Mouse (Mus musculus) macrophage (primary cell): ENCODE data around the gene Trim27. TPM values are rescaled to one million over a fixed set of nuclear protein-coding genes. Genes with fewer than 3 reads are reported as not detected.
A peak's percentile ranks its signal among the peaks of the same experiment; 100 is the strongest.

Experiments
- H3K27ac ChIP-seq: fragments of 350-480 bp; formaldehyde crosslinking; 2 replicates; pipeline ENCODE4 v1.9.0; 2021
- H3K36me3 ChIP-seq: fragments of 350-480 bp; formaldehyde crosslinking; 2 replicates; pipeline ENCODE4 v1.9.0; 2021; ENCODE audit errors: inconsistent target
- H3K4me3 ChIP-seq: fragments of 350-480 bp; formaldehyde crosslinking; 2 replicates; pipeline ENCODE4 v1.9.0; 2021; ENCODE audit errors: inconsistent target
- H3K79me2 ChIP-seq: fragments of 350-480 bp; formaldehyde crosslinking; 2 replicates; pipeline ENCODE4 v1.9.0; 2021; ENCODE audit errors: inconsistent target
- WGBS: methylation state at CpG from one replicate; pipeline ENCODE4 v1.1.7; 2026; ENCODE audit warnings: inconsistent platforms; ENCODE audit not compliant: missing documents; 5-methylcytosine and 5-hydroxymethylcytosine counted together
- polyA plus RNA-seq: library from polyadenylated mRNA; stranded (reverse); fragments of 250-400 nt; gene quantifications from 3 replicates; pipeline ENCODE4 v1.2.4, GENCODE M21; 2018; ENCODE audit warnings: inconsistent platforms

Gene Trim27
- polyA plus RNA-seq, 1 experiment from 2014 or later: 29.7 TPM

DNA sequence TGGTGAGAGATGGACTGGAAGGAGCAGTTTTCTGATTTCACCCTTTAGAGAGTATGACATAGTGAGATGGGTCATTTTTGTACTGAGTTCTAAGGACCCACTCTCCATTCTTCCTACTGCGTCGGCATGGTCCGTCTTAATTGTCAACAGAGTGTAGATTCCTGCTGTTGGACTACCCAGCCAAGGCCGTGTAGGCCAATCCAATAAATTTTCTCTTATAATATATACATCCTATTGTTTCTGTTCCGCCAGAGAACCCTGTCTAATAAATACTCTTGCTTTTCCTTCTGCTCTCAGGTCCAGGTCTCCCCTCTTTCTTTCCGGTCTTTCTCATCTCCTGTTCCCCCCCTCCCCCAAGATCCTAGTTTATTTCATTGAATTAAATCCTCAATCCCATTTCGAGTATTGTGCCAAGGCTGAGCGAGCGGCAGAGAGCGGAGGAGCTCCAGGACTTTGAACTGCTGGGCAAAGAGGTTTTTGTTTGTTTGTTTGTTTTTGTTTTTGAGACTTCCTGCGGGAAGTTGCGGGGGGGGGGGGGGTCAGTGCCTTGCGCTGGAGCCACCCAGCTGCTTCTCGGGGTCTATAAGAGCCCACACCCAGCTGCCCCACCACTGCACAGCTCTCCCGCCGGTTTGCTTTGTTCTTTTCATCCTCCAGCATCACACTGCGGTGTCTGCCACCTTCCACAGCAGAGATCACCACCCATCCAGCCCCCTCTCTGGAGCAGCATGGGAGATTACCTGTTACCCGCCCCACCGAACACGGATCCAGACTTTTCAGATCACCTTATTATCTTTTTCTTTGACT, 42.6 kb downstream of the Trim27 start:
- WGBS: 35% methylated on average over 17 of the region's 20 CpGs
- Histone ChIP-seq H3K36me3 (no peaks in the 10 kb centered on the region), H3K27ac (no peak overlapping the region)

DNA sequence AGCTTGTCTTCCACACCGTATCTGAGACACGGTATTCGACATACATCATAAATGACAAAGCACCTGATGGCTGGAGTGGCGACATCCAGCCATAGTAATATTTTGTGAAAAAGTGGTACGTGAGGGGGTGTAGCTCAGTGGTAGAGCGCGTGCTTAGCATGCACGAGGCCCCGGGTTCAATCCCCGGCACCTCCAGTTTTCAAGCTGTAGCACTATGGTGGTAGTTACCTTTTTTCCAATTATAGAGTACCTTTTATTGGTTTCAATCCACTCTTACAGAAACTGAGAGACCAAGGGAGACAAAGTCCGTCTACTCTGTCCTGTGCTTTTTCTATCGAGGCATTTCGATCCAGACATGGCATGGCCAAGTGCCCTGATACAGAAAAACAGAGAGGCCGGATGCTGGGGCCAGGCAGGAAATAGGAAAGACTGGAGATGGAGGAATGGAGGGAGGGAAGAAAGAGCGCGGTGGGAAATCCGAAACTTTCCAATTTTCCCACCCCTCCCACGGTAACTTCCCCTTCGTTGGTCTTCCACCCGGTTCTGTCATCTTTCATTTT, 43.3 kb downstream of the Trim27 start:
- Histone ChIP-seq H3K27ac (no peak overlapping the region), H3K4me3 (peak overlapping the region; percentile 33), H3K36me3 (no peaks in the 10 kb centered on the region), H3K79me2 (no peaks in the 10 kb centered on the region)
- under 1% methylated on average over 20 of the region's 20 CpGs for WGBS

More for the DNA sequence above, 42.6 kb downstream of the Trim27 start:
- Histone ChIP-seq H3K4me3 (peak overlapping the region; percentile 33), H3K79me2 (no peaks in the 10 kb centered on the region)

DNA sequence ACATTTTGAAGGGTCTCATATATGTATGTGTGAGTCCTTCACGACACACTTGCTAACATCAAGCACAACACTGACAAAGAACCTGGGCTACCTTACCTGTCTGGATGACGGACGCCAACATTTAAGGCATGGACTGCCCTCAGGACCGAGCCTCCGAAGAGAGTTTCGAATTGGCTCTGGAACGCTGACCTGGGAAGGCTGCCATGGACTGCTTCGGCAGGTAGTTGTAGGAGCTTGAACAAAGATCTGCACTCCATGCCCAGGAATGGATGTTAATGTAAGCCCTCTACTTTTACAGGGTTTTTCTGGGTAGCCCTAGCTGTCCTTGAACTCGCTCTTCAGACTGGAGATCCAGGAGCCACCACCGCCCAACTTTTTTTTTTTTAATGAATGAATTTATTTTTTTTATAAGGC, 44.0 kb downstream of the Trim27 start:
- Histone ChIP-seq H3K4me3 (peak overlapping the region; percentile 33), H3K27ac (no peak overlapping the region), H3K36me3 (no peaks in the 10 kb centered on the region), H3K79me2 (no peaks in the 10 kb centered on the region)
- 8% methylated on average over 10 of the region's 10 CpGs for WGBS

DNA sequence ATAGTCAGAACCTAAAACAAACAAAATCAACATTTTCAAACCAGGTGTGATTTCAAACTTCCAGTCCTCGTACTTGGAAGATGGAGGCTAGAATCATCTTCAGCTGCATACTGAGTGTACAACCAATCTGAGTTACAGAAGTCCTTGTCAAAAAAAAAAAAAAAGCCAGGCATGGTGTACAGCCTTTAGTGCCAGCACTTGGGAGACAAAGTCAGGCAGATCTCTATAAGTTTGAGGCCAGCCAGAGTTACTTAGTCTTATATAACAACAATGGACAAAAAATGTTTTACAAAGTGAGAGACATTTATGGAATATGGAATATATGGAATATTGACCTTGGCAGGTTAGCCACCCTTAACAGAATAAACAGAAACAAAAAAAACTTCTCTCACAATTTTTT, 45.1 kb downstream of the Trim27 start:
- H3K36me3 ChIP-seq: no peaks in the 10 kb centered on the region
- no peak overlapping the region for H3K27ac ChIP-seq
- H3K4me3 ChIP-seq: no peak overlapping the region
- no peaks in the 10 kb centered on the region for H3K79me2 ChIP-seq
- 100% methylated on average over 1 of the region's 1 CpGs for WGBS

DNA sequence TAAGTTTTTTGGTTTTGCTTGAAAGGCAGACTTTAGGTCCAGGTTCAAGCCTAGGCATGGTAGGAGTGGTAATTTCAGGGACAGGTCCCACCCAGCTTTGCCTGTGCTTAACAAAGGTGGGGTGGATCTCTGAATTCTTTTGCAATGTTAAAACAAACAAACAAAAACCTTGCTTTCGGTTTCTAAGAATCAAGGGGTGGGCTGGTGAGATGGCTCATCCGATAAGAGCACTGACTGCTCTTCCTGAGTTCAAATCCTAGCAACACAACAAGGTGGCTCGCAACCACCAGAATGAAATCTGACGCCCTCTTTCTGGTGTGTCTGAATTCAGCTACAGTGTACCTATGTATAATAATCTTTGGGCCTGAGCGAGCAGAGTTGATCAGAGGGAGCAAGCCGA, 46.0 kb downstream of the Trim27 start:
- 76% methylated on average over 6 of the region's 6 CpGs for WGBS
- Histone ChIP-seq H3K79me2 (no peaks in the 10 kb centered on the region), H3K36me3 (no peaks in the 10 kb centered on the region), H3K27ac (no peak overlapping the region), H3K4me3 (no peak overlapping the region)

DNA sequence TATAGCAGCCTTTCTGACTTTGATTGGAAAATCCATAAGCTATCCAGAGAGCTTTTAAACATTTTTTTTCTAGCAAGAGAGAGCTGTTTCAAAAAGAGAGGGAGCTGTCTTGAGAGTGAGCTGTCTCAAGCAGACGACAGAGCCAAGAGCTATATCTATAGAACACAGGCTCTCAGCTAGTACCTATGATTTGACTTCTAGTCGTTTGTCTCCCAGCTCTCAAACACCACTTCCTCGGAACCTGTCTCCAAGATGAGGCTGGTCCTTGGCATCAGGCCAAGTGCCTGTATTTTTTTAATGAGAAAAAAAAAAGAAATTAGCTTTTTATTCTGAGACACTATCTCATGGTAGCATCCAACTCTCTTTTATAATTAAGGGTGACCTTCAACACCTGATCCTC, 46.8 kb downstream of the Trim27 start:
- Histone ChIP-seq H3K79me2 (no peaks in the 10 kb centered on the region), H3K27ac (no peak overlapping the region), H3K36me3 (no peaks in the 10 kb centered on the region), H3K4me3 (no peak overlapping the region)
- 59% methylated on average over 3 of the region's 3 CpGs for WGBS

DNA sequence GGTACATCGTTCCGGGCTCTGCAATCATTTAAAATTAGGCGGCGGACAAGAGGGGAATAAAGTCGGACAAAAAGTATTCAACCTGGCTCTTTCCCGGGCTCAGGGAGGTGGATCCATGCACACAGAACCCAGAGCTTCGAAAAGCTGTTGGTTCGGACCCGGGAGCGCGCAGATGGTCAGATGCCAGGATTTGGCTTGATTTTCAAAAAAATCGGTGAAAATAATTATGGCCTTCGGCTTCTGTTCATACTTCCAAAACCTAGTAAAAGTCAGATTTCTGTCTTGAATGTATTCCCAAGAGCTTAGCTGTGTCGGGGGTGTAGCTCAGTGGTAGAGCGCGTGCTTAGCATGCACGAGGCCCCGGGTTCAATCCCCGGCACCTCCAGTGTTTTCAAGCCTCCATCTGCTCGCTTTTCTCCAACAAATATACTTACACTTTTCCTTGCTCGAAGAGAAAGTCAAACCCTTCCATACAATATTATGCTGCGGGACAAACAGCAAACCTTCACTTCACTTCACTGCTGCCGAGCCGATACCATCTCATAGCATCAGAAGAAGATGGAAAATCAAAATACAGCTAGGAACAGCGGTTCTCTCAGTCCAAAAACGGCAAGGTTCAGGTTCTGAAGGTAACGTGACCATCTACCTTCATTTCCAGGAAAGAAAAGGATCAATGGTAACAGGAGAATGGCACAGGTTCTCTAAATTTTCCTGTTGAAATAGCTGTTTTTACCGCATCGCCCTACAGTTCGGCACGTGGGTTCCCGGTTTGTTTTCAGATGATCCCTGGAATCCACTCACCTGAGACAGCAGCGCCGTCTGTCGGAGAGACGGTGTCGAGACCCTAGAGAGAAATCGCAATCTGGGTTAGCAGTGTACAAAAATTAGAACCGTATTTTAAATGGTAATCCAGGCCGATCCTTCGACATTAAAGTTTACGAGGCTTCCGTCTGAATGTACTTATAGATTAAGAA, 54.8 kb downstream of the Trim27 start:
- Histone ChIP-seq H3K27ac (no peak overlapping the region), H3K79me2 (no peaks in the 10 kb centered on the region), H3K4me3 (peak overlapping the region; percentile 45), H3K36me3 (no peaks in the 10 kb centered on the region)
- WGBS: 2% methylated on average over 43 of the region's 43 CpGs

DNA sequence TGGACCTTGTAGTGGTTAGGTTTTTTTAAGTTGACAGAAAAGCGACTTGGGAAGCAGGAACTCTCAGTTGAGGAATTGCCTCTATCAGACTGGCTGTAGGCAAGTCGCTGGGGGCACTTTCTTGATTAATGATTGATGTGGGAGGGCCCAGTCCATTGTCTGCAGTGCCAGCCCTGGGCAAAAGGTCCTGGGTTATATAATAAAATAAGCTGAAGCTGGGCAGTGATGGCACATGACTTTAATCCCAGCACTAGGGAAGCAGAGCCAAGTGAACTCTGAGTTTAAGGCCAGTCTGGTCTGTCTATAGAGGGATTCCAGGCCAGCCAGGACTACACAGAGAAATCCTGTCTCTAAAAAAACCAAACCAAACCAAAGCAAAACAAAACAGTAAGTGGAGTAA, 57.5 kb downstream of the Trim27 start:
- no peaks in the 10 kb centered on the region for H3K36me3 ChIP-seq
- H3K79me2 ChIP-seq: no peaks in the 10 kb centered on the region
- WGBS: 89% methylated on average over 1 of the region's 2 CpGs
- no peak overlapping the region for H3K4me3 ChIP-seq
- H3K27ac ChIP-seq: no peak overlapping the region

DNA sequence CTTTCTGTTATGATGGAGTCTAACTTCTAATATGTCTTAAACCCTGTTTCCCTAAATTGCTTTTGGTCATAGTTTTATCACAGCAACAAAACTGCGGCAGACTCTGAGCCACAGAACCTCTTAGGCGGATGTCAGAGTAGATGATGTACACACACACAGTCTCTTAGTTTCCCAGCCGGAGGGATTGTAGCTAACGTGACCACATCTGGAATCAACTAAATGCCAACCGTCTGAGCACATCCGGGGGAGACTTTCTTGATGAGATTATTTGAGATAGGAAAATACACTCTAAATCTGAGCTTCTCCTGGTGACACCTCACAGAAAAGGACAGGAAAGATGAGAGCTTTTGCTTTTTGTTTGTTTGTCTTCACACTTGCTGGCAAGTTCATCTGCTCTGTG, 57.9 kb downstream of the Trim27 start:
- no peak overlapping the region for H3K4me3 ChIP-seq
- H3K79me2 ChIP-seq: no peaks in the 10 kb centered on the region
- 96% methylated on average over 6 of the region's 6 CpGs for WGBS
- no peaks in the 10 kb centered on the region for H3K36me3 ChIP-seq
- no peak overlapping the region for H3K27ac ChIP-seq

DNA sequence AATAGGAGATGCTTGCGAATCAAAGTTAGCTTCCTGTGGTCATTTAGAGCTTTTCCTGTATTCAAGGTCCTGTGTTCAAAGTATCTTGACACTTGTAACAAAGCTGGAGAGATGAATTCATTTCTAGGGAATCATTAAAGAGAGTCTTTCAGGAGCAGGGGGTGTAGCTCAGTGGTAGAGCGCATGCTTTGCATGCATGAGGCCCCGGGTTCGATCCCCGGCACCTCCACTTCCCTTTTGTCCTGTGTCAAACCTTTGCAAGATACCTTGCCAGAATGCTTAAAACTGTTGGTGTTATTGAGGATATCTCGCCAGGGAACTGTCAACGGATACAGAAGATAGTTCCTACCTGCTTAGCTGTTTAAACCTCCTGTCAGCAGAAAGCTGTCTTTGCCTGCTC, 61.5 kb downstream of the Trim27 start:
- no peak overlapping the region for H3K27ac ChIP-seq
- WGBS: 73% methylated on average over 7 of the region's 7 CpGs
- no peaks in the 10 kb centered on the region for H3K79me2 ChIP-seq
- H3K4me3 ChIP-seq: no peak overlapping the region
- H3K36me3 ChIP-seq: no peaks in the 10 kb centered on the region

DNA sequence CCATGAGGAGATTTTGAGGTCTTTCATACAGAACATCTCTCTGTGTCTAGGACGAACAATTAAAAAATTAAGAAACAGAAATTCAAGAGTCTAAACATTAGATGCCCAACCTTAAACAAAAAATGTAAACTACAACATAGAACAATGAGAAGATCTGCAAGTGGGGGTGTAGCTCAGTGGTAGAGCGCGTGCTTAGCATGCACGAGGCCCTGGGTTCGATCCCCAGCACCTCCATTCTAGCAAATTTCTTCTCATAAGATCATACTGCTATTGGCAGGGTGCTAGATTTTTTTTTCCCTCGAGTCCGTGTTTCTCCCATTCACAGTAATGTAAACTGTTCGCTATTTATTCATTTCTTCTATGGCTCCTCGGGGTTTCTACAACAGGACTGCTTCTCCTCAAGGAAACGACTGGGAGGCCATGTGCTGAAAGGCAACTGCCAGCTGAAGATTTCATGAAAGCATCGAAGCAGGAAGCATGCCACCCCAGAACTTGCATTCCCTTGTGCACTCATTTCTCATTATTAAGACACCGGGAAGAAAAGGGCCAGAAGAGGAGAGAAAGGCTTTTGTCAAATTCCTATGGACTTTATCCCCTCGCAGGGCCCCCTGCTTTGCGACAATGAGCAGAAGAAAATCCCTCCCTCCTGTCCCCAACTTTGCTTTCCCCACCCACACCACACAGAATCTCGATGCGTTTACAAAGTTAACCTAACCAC, 63.3 kb downstream of the Trim27 start:
- no peak overlapping the region for H3K4me3 ChIP-seq

DNA sequence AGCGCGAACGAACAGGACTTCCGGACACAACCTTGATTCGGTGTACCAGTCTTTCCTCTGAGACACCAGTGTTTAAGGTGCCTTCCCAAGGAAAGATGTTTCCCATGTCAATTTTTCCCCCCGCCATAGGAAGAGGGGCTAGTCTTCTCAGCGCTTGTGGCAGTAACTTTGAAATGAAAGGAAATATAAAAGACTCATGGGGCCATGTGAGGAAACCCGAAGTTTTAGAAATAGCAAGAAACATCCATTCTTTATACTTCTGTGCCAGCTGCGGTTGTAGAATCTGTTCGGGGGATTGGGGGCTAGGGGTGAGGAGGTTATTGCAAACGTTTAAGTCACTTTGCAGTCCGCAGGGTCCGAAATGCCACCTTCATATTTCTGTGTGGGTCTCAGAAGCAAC, 64.0 kb downstream of the Trim27 start:
- Histone ChIP-seq H3K27ac (no peak overlapping the region), H3K79me2 (no peaks in the 10 kb centered on the region), H3K36me3 (no peaks in the 10 kb centered on the region), H3K4me3 (no peak overlapping the region)
- WGBS: 16% methylated on average over 13 of the region's 13 CpGs

More for the DNA sequence above, 63.3 kb downstream of the Trim27 start:
- 20% methylated on average over 16 of the region's 16 CpGs for WGBS
- Histone ChIP-seq H3K79me2 (no peaks in the 10 kb centered on the region), H3K27ac (no peak overlapping the region), H3K36me3 (no peaks in the 10 kb centered on the region)

DNA sequence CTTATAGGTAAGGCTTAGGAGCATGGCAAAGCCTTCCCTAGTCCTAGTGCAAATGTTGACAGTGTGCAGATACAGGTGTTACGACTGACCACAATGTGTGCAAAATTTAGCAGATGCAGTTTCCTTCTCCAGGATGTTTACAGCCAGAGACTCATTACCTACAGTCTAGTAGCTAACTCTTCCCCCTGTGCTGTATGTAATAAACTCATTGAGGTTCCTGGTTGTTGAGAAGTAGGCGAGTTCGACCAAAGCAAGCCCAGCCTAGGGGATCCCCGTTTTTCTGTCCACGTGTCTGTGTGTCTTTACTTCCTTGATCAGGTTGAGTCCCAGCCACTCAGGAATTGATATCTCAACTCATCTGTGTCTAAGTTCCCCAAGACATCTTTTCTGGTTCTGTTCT, 64.8 kb downstream of the Trim27 start:
- Histone ChIP-seq H3K79me2 (no peaks in the 10 kb centered on the region), H3K36me3 (no peaks in the 10 kb centered on the region), H3K4me3 (no peak overlapping the region), H3K27ac (no peak overlapping the region)
- 84% methylated on average over 5 of the region's 5 CpGs for WGBS
